Mouse (Mus musculus) urinary bladder, adult 2 months (tissue): ENCODE data around the gene Mfsd4b3. TPM values are rescaled to one million over a fixed set of nuclear protein-coding genes. Genes with fewer than 3 reads are reported as not detected.
"Not testable (repeated sequence)": the region's sequence is repeated elsewhere in the genome, so short reads cannot be mapped to it uniquely, and the experiment has no call there.

ENCODE experiments used
- DNase-seq: peaks from one replicate; pipeline ENCODE4 v3.0.0; 2022; ENCODE audit warnings: low spot score
- polyA plus RNA-seq: library from polyadenylated mRNA; depleted of rRNA; stranded (reverse); fragments of >200 nt; gene quantifications from 2 replicates; pipeline ENCODE4 v1.2.3, GENCODE M21; 2012; rRNA removed

Mfsd4b3 gene
- 1.5 and 1.9 TPM in 2 replicates for polyA plus RNA-seq

GRCm38 (mm10) chr10:39959761-39960440 lies at the start of gene Mfsd4b3:
Mfsd4b3 (minus strand) TSS chr10:39960153.
- DNase-seq = peak; percentile 71

GRCm38 (mm10) chr10:40009591-40009990 lies 49.6 kb upstream of the Mfsd4b3 start:
- no peak for DNase-seq

- DNase-seq = not testable (repeated sequence)
These were observed 48.9 kb upstream of the Mfsd4b3 start for GRCm38 (mm10) chr10:40008847-40009246.

- no peak for DNase-seq
These were observed 48.0 kb upstream of the Mfsd4b3 start for GRCm38 (mm10) chr10:40007953-40008352.

- no peak for DNase-seq
These were observed 47.0 kb upstream of the Mfsd4b3 start for GRCm38 (mm10) chr10:40006963-40007362.

- no peak for DNase-seq
These were observed 40.8 kb upstream of the Mfsd4b3 start for GRCm38 (mm10) chr10:40000746-40001145.

GRCm38 (mm10) chr10:39991155-39991554 lies 31.2 kb upstream of the Mfsd4b3 start:
- no peak for DNase-seq

GRCm38 (mm10) chr10:39986466-39986865 lies 26.5 kb upstream of the Mfsd4b3 start, which contains the start of gene Mfsd4b5:
Mfsd4b5 (minus strand) TSS chr10:39986646.
- no peak for DNase-seq

- no peak for DNase-seq
These were observed 22.7 kb upstream of the Mfsd4b3 start for GRCm38 (mm10) chr10:39982604-39983003.

GRCm38 (mm10) chr10:39978231-39978630 lies 18.3 kb upstream of the Mfsd4b3 start:
- no peak for DNase-seq

- DNase-seq = no peak
These were observed 17.4 kb upstream of the Mfsd4b3 start for GRCm38 (mm10) chr10:39977346-39977745.

GRCm38 (mm10) chr10:39975771-39976170 lies 15.8 kb upstream of the Mfsd4b3 start:
- DNase-seq = no peak

GRCm38 (mm10) chr10:39974982-39975381 lies 15.0 kb upstream of the Mfsd4b3 start:
- DNase-seq = no peak

GRCm38 (mm10) chr10:39967512-39967911 lies 7.6 kb upstream of the Mfsd4b3 start:
- DNase-seq = no peak

- DNase-seq = no peak
These were observed 2.0 kb upstream of the Mfsd4b3 start for GRCm38 (mm10) chr10:39961906-39962305.

GRCm38 (mm10) chr10:39960441-39960822 lies 479 bp upstream of the Mfsd4b3 start:
- no peak for DNase-seq

- DNase-seq = no peak
These were observed 1.7 kb downstream of the Mfsd4b3 start for GRCm38 (mm10) chr10:39958266-39958665.

- DNase-seq = no peak
These were observed 3.5 kb downstream of the Mfsd4b3 start for GRCm38 (mm10) chr10:39956340-39956878.

GRCm38 (mm10) chr10:39955163-39955562 lies 4.8 kb downstream of the Mfsd4b3 start:
- no peak for DNase-seq

GRCm38 (mm10) chr10:39949377-39949954 lies 10.5 kb downstream of the Mfsd4b3 start:
- DNase-seq = no peak

GRCm38 (mm10) chr10:39947195-39947594 lies 12.8 kb downstream of the Mfsd4b3 start:
- not testable (repeated sequence) for DNase-seq

- DNase-seq = no peak
These were observed 23.4 kb downstream of the Mfsd4b3 start for GRCm38 (mm10) chr10:39936553-39936952.

- DNase-seq = no peak
These were observed 33.3 kb downstream of the Mfsd4b3 start, which contains the start of gene Mfsd4b2 for GRCm38 (mm10) chr10:39926616-39927139. Mfsd4b2 (minus strand) TSS chr10:39926923.
